Mouse (Mus musculus) midbrain, embryonic 11.5 days (tissue): ENCODE measurements around the gene Ttc21b. TPM values are rescaled to one million over a fixed set of nuclear protein-coding genes. Genes with fewer than 3 reads are reported as not detected.

Experiments used
- ATAC-seq: fragments of 200-750 bp; cut with Nextera tagmentation; 2 replicates; pipeline ENCODE4 v1.8.0; 2017; ENCODE audit warnings: moderate TSS enrichment, moderate library complexity; ENCODE audit not compliant: low FRiP score
- DNase-seq: peaks from one replicate; pipeline ENCODE4 v3.0.0; 2015; ENCODE audit warnings: low spot score; ENCODE audit errors: missing footprints
- H3K27ac ChIP-seq: fragments of 300-500 bp; sonication (generic); 2 replicates; pipeline ENCODE4 v1.5.1; 2014; ENCODE audit warnings: low read depth, low read length
- H3K27me3 ChIP-seq: fragments of 300-500 bp; sonication (generic); 2 replicates; pipeline ENCODE4 v1.6.1; 2014; ENCODE audit warnings: mild to moderate bottlenecking, low read length, moderate library complexity, mixed read lengths; ENCODE audit not compliant: control insufficient read depth, insufficient read depth
- H3K36me3 ChIP-seq: fragments of 300-500 bp; sonication (generic); 2 replicates; pipeline ENCODE4 v1.6.1; 2014; ENCODE audit warnings: mild to moderate bottlenecking, low read length, moderate library complexity, mixed read lengths; ENCODE audit not compliant: control insufficient read depth, insufficient read depth
- H3K4me1 ChIP-seq: fragments of 300-500 bp; sonication (generic); 2 replicates; pipeline ENCODE4 v1.6.1; 2014; ENCODE audit warnings: low read length; ENCODE audit not compliant: control insufficient read depth, insufficient read depth
- H3K4me2 ChIP-seq: fragments of 300-500 bp; sonication (generic); 2 replicates; pipeline ENCODE4 v1.6.1; 2014; ENCODE audit warnings: mild to moderate bottlenecking, moderate library complexity
- H3K4me3 ChIP-seq: fragments of 300-500 bp; sonication (generic); 2 replicates; pipeline ENCODE4 v1.5.1; 2014; ENCODE audit warnings: low read depth, low read length
- H3K9ac ChIP-seq: fragments of 300-500 bp; sonication (generic); 2 replicates; pipeline ENCODE4 v1.6.1; 2014; ENCODE audit warnings: low read length
- H3K9me3 ChIP-seq: fragments of 300-500 bp; sonication (generic); 2 replicates; pipeline ENCODE4 v1.6.1; 2016; ENCODE audit warnings: low read length; ENCODE audit not compliant: control insufficient read depth
- WGBS: fragments of 180-500 bp; shearing (Covaris S2); extraction: QIAGEN DNeasy Blood & Tissue Kit; methylation state at CpG from one replicate; pipeline ENCODE4 v1.1.7; 2014; 5-methylcytosine and 5-hydroxymethylcytosine counted together
- polyA plus RNA-seq: library from polyadenylated mRNA; unstranded; fragments of >200 nt; fragmentation: Nextera tagmentation; extraction: Ambion mirVana; gene quantifications from 2 replicates; pipeline ENCODE4 v1.2.1, GENCODE M21; 2014

Ttc21b gene
- polyA plus RNA-seq, 1 experiment from 2014 or later: 15.1 TPM

DNA sequence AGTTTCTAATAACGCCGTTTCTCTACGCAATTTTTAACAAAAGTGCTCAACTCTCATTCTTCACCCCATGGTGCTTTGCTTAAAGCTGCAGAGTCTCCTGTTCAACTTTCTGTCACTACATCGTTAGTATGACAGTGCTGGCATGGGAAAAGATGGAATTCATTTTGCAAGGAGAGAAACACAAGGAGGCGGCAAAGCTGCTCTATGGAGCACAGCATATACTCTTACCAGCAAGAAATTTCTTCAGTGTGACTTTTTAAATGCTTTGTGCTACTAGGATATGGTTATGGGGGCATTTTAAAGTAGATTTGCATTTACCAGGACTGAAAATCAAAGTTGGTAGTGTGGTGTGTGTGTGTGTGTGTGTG, 77.6 kb downstream of the Ttc21b start:
- DNase-seq (peak; percentile 91), ATAC-seq (peak; percentile 14; the same call in 1 of the 2 replicates)
- 33% methylated on average over 5 of the region's 5 CpGs for WGBS
- no peaks in the 10 kb centered on the region for H3K27me3 ChIP-seq
- H3K4me1 ChIP-seq: peaks cover 27% of the 10 kb centered on the region
- peak overlapping the region; percentile 39 for H3K4me2 ChIP-seq
- no peak overlapping the region for H3K4me3 ChIP-seq
- no peaks in the 10 kb centered on the region for H3K36me3 ChIP-seq
- peak overlapping the region; percentile 30; the same call in 1 of the 2 replicates for H3K9ac ChIP-seq
- peak overlapping the region; percentile 84 for H3K27ac ChIP-seq
- no peaks in the 10 kb centered on the region for H3K9me3 ChIP-seq

GRCm38 (mm10) chr2:66177886-66178847, 78.2 kb downstream of the Ttc21b start:
- Histone ChIP-seq H3K36me3 (no peaks in the 10 kb centered on the region), H3K27ac (peak overlapping the region; percentile 84), H3K9me3 (no peaks in the 10 kb centered on the region), H3K4me3 (no peak overlapping the region), H3K9ac (peak overlapping the region; percentile 30; the same call in 1 of the 2 replicates), H3K4me1 (peaks cover 27% of the 10 kb centered on the region), H3K4me2 (peak overlapping the region; percentile 39), H3K27me3 (no peaks in the 10 kb centered on the region)
- WGBS: 20% methylated on average over 9 of the region's 9 CpGs
- ATAC-seq (peak; percentile 90), DNase-seq (peak; percentile 95)

DNA sequence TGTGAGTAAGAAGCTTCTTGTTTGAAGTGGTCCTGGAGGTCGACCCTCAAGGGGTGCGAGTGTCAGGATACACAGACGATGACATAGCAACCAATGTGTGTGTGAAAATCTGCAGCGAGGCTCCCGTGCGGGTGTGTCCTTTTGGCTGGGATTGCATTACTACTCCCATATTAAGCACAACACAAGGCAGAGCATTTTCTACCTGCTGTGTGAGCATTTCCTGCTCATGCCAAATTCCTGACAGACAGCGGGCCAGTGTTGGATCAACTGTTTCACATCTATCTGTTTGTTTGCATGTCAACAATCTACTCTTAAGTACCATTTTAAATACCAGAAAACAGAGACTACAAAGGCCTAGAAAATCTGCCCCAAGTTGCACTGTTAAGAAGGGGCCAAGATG, 79.4 kb downstream of the Ttc21b start:
- 70% methylated on average over 7 of the region's 7 CpGs for WGBS
- Histone ChIP-seq H3K9ac (no peak overlapping the region), H3K4me2 (no peak overlapping the region), H3K27ac (peak overlapping the region; percentile 84; the same call in 1 of the 2 replicates), H3K36me3 (no peaks in the 10 kb centered on the region), H3K9me3 (no peaks in the 10 kb centered on the region), H3K4me3 (no peak overlapping the region), H3K27me3 (no peaks in the 10 kb centered on the region), H3K4me1 (peaks cover 27% of the 10 kb centered on the region)
- ATAC-seq (no peak), DNase-seq (peak; percentile 84)

DNA sequence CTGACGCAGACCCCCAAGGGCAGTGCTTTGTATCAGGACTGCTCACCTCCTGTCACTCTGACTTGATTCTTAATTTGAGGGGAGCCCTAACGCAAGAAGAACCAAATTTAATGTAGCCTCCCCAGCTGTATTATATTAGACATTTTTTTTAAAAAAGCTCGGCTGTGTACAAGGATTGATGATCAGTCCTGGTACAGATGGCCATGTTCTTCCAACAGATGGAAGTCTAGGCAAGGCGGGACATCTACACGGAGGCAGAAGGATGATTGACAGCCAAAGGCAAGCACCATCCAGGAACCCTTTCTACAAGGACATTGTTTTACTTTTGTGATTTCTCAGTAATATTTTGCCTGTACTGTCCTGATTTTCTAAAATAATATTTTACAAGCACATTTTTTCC, 83.3 kb downstream of the Ttc21b start:
- no peaks in the 10 kb centered on the region for H3K36me3 ChIP-seq
- ATAC-seq (no peak), DNase-seq (no peak)
- no peak overlapping the region for H3K4me2 ChIP-seq
- WGBS: 78% methylated on average over 5 of the region's 5 CpGs
- H3K4me1 ChIP-seq: peaks cover 9% of the 10 kb centered on the region
- no peaks in the 10 kb centered on the region for H3K9me3 ChIP-seq
- no peak overlapping the region for H3K9ac ChIP-seq
- H3K27me3 ChIP-seq: no peaks in the 10 kb centered on the region
- H3K4me3 ChIP-seq: no peak overlapping the region
- no peak overlapping the region for H3K27ac ChIP-seq

GRCm38 (mm10) chr2:66171643-66172042, 84.8 kb downstream of the Ttc21b start:
- H3K4me3 ChIP-seq: no peak overlapping the region
- H3K36me3 ChIP-seq: no peaks in the 10 kb centered on the region
- no peak overlapping the region for H3K4me2 ChIP-seq
- H3K27me3 ChIP-seq: no peaks in the 10 kb centered on the region
- no peaks in the 10 kb centered on the region for H3K4me1 ChIP-seq
- no peaks in the 10 kb centered on the region for H3K9me3 ChIP-seq
- WGBS: 90% methylated on average over 3 of the region's 3 CpGs
- H3K27ac ChIP-seq: no peak overlapping the region
- no peak overlapping the region for H3K9ac ChIP-seq
- ATAC-seq (no peak), DNase-seq (no peak)

DNA sequence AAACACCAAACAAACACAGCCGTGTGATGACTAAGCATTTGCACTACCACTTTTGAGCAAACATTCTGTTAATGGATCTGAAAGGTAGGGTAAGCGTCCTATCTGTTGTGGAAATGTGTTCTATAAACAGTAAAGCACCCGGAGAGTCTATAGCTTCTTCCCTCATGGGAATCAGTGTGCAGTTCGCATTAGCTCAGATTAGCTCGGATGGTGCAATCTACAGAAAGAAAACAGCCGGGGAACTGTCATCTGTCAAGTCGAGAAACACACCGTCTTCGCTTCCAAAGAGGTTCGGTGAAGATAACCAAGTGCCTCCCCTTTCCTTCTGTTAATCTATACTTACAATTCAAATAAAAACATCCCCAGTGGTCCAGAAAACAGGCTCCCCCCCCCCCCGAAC, 85.7 kb downstream of the Ttc21b start:
- WGBS: 88% methylated on average over 11 of the region's 11 CpGs
- Histone ChIP-seq H3K4me3 (no peak overlapping the region), H3K27me3 (no peaks in the 10 kb centered on the region), H3K9me3 (no peaks in the 10 kb centered on the region), H3K9ac (no peak overlapping the region), H3K36me3 (no peaks in the 10 kb centered on the region), H3K27ac (no peak overlapping the region), H3K4me2 (no peak overlapping the region), H3K4me1 (no peaks in the 10 kb centered on the region)
- DNase-seq (no peak), ATAC-seq (no peak)

GRCm38 (mm10) chr2:66165025-66165424, 91.4 kb downstream of the Ttc21b start:
- DNase-seq (no peak), ATAC-seq (no peak)
- 96% methylated on average over 8 of the region's 8 CpGs for WGBS
- no peak overlapping the region for H3K4me2 ChIP-seq
- H3K27ac ChIP-seq: no peak overlapping the region
- H3K27me3 ChIP-seq: no peaks in the 10 kb centered on the region
- H3K36me3 ChIP-seq: no peaks in the 10 kb centered on the region
- no peaks in the 10 kb centered on the region for H3K9me3 ChIP-seq
- no peaks in the 10 kb centered on the region for H3K4me1 ChIP-seq
- H3K4me3 ChIP-seq: no peak overlapping the region
- H3K9ac ChIP-seq: no peak overlapping the region

GRCm38 (mm10) chr2:66158140-66158915, 98.1 kb downstream of the Ttc21b start:
- no peak overlapping the region for H3K4me2 ChIP-seq
- H3K4me1 ChIP-seq: no peaks in the 10 kb centered on the region
- no peaks in the 10 kb centered on the region for H3K27me3 ChIP-seq
- H3K9me3 ChIP-seq: no peaks in the 10 kb centered on the region
- no peak overlapping the region for H3K4me3 ChIP-seq
- no peak overlapping the region for H3K27ac ChIP-seq
- H3K36me3 ChIP-seq: no peaks in the 10 kb centered on the region
- ATAC-seq (no peak), DNase-seq (no peak)
- no peak overlapping the region for H3K9ac ChIP-seq
- 78% methylated on average over 7 of the region's 7 CpGs for WGBS

DNA sequence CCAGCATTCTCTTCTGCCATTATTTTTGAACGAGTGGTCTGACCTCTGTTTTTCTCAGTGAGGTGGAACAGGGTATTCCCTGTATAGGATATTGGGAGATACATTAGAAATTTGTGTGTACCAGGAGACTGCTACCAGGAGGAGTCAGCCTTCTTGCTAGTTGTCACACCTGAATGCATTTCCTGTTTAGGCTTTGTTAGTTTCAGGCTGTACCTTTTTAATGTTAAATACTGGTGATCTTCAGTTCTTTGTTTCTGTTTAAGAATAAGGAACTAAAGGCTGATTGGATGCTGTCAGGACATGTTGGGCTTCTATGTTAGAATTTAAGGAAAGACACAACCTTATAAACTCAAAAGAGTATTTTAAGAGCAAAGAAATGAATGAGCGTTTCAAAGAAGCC, 105.0 kb downstream of the Ttc21b start:
- no peaks in the 10 kb centered on the region for H3K4me1 ChIP-seq
- DNase-seq: no peak

More for the DNA sequence above, 105.0 kb downstream of the Ttc21b start:
- WGBS: 83% methylated on average over 2 of the region's 2 CpGs
- Histone ChIP-seq H3K27me3 (no peaks in the 10 kb centered on the region), H3K27ac (no peak overlapping the region), H3K36me3 (no peaks in the 10 kb centered on the region), H3K4me2 (no peak overlapping the region), H3K4me3 (no peak overlapping the region), H3K9ac (no peak overlapping the region), H3K9me3 (no peaks in the 10 kb centered on the region)
- no peak for ATAC-seq
